Mouse (Mus musculus) cerebellum, adult 11 months (tissue): ENCODE measurements around the gene Hdx.

Source experiments
- DNase-seq: peaks from one replicate; pipeline ENCODE4 v3.0.0; 2022

Hdx gene

DNA sequence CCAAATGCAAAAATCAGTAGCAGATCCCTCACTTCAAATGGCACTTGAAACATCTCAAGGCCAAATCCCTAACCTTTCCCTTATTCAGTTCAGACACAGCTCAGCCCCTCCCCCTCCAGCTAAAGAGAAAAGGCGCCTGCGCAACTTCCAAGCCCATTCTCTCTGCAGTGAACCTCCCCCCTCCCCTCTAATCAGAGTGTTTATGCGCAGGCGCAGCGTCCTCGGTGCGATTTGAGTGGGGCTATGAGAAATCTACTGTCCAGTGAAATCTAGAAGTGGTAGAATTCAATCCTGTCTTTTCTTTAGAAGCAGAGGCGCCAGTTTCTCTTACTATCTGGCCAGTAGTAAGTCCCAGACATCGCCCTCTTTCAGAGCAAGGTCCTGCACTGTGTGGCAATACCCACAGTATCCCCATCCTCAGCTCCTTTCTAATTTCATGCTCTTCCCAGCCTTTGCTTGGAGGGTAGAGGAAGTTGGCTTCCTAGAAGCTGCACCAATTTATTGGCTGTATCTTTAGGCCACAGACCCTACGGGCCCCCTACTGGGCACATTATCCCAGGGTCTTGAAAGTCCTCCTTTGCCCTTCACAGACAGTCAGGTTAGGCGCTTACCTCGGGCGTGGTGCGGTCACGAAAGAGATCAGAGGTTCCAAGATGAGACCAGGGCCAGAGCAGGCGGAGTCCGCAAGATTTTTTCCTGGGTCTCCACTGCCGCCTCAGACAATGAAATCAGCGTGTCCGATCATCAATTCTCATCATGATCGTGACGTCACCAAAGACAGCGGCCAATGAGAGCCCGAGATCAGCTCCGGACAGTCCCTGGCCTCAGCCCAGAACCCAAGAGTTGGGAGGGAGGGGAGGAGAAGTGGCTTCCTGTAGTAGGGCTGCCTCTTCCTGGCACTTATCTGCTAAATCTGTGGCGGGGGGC is at the start of gene Hdx:
Gene Hdx, minus strand, starts transcription at position 724 of the 927 bp plus-strand sequence.
- peak; percentile 66 for DNase-seq

DNA sequence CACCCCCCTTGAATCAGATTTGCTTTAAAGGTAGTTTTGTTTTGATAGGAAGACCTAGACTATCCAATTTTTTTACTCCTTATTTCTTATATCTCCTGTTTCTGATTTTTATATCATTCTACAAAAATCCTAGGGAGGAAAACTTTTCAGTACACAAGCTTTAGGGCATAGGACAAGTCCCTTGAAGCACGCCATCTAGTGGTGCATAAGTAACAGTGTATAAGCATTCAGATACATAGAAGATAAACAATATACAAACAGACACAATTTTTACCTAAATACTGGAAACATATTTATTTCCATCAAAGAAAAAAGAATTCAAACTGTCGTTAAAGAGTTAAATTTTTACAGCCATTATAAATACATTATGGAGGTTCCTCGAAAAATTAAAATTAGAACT is 11.2 kb downstream of the Hdx start:
- no peak for DNase-seq

DNA sequence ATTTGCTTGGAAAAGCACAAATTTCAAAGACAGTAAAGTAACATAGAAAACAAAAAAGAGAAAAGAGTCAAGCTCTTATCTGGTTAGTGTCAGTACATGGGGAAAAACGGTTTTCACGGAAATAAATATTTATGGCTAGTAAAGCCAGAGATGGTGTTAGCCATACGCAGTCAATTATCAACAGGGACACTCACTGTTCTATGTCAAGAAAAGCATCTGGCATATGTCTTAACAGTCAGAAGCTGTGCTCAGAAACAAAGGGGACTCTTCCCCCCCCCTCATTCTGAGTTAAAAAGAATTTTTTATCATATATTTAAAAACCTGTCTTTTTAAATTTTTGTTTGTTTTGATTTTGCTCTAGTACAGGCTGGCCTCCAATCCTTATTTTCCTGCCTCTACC is 25.2 kb downstream of the Hdx start:
- DNase-seq, result no peak

DNA sequence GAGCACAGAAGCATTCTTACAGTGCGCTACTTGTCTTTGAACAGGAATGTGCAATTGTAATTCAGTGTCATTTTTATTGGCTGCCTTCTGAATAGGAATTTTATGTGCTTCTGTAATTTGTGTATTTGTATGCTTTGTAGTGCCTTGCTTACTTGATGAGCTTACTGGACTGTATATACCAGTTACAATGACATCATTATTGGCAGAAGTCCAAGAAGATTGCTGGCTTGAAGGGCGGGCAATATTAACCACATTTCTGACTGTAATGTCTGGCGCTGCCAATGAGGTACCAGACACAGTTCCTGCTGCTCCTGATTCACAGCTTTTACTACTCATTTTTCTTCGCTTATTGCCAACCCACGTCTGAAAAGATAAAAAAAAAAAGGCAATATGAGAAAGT is 36.5 kb downstream of the Hdx start:
- DNase-seq, result no peak

DNA sequence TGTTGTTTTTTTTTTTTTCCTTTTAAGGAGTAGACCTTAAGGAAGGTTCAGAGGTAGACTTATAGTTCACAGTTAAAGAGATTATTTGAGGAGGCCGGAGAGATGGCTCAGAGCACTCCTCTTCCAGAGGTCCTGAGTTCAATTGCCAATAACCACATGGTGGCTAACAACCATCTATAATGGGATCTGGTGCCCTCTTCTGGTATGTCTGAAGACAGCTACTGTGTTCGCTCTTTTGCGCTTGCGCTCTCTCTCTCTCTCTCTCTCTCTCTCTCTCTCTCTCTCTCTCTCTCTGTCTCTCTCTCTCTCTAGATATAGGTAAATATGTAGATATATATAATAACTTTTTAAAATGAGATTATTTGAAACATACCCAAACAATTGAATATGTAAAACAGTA is 38.2 kb downstream of the Hdx start:
- no peak for DNase-seq

- DNase-seq, result no peak
Measured at GRCm38 (mm10) chrX:111644945-111645344, 51.9 kb downstream of the Hdx start.

GRCm38 (mm10) chrX:111640616-111641015 is 56.3 kb downstream of the Hdx start:
- DNase-seq, result no peak

DNA sequence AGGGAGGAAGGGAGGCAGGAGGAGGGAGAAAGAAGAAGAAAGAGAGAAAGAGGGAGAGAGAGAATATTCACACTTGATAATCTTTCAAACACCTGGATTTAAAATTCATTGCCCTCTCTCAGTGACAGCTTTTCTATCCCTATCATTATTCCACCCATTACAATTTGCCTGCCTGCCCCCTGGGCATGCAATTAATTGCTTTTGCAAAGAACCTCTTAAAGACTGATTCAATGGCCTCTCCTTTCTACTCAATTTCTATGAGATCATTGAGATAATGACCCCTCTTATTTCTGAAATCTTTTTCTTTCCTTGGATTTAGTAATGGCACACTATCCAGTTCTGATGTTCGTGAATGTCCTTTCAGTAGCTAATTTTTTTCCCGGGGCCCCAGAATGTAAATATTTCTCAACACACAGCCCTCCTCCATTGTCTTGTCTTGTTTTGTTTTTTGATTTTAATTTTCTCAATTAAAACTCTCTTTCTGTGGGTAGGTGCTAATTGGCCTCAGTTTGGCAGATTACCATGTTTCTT is 99.2 kb downstream of the Hdx start:
- DNase-seq, result no peak

- no peak for DNase-seq
Measured at GRCm38 (mm10) chrX:111587616-111588015, 109.3 kb downstream of the Hdx start.

- no peak for DNase-seq
Measured at GRCm38 (mm10) chrX:111577044-111577443, 119.8 kb downstream of the Hdx start.

GRCm38 (mm10) chrX:111537859-111538258 is 159.0 kb downstream of the Hdx start, which contains the start of gene Rps6ka6:
Rps6ka6 (minus strand) TSS chrX:111537959.
- DNase-seq, result no peak
